Mouse (Mus musculus) ES-E14 (cell line): ENCODE measurements at regions not wholly inside any gene's neighbourhood (a gene's known extent, or its start where the extent isn't known, plus 50 kb on each side); places are given as distances from the start of the nearest gene placed in this dataset.

Experiments used
- MAFK ChIP-seq: IDR thresholded peaks from 2 replicates; pipeline ENCODE4 v1.6.1; 2014; ENCODE audit warnings: mild to moderate bottlenecking, low read depth, low read length, inconsistent platforms; ENCODE audit not compliant: insufficient read depth
- ZC3H11A ChIP-seq: IDR thresholded peaks from 2 replicates; pipeline ENCODE4 v1.6.1; 2012; ENCODE audit warnings: low read depth, mild to moderate bottlenecking, inconsistent platforms, low read length, borderline replicate concordance
- ZNF384 ChIP-seq: IDR thresholded peaks from 2 replicates; pipeline ENCODE4 v1.6.1; 2012; ENCODE audit warnings: low read depth, low read length, inconsistent platforms

DNA sequence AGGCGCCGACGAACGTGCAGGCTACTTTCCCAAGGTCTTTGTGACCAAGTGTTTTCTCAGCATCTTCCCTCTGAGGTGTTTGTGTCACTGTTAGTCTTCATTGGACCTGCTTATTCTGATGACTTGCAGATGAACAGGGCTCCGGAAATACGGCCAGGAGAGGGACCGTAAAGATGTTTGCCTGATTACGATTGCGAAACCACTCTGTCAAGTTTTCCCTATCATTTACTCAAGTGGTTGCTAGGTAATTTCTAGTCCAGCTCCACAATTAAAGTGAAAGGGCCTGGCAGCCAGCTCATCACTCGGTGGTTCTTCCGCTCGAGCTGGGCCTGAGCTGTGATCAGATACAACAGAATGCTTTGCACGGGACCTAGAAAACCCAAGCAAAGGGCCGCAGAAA is 185.5 kb downstream of the Csl start:
- no peak for TF ChIP-seq ZC3H11A
- TF ChIP-seq MAFK = no peak
- TF ChIP-seq ZNF384 = no peak
